Mouse (Mus musculus): Measurements from ENCODE around the gene Tlr9.

The Tlr9 gene

DNA sequence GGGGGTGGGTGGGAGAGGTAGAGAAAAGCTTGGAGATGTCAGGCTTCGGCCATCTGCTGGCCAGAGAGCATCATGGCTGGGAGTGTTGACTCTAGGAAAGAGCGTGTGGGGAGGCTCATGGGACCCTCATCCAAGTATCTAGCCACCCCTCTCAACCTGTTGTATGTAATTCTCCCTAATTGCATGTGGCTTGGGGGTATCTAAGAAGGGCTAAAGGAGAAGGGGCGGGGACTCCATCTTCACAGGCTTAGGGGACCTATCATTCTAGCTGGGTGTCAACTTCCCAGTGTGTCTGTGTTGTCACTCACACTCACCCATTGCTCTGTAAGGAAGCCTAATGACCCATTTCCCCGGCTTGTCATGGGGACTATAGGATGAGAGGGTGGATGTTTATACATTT, 9.4 kb downstream of the Tlr9 start:
- DNase-seq (ENCODE audit: low spot score in 2 of 2): no peak

DNA sequence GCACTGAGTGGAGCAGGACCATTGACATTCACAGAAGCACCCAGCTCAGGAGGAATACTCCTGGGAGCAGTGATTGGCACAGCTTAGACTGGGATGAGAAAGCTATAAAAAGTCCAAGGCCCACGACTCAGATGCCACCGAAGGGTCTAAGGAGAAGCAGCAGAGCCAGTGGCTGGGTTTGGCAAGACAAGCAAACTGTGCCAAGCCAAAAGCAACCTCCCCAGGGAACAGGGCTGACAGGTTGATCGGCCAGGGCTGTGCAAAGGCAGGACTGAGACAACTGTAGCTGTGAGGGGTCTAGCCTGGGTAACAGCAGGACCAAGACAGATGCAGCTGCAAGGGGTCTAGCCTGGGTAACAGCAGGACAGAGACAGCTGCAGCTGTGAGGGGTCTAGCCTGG, 10.6 kb downstream of the Tlr9 start:
- DNase-seq (ENCODE audit: low spot score in 2 of 2): no peak

DNA sequence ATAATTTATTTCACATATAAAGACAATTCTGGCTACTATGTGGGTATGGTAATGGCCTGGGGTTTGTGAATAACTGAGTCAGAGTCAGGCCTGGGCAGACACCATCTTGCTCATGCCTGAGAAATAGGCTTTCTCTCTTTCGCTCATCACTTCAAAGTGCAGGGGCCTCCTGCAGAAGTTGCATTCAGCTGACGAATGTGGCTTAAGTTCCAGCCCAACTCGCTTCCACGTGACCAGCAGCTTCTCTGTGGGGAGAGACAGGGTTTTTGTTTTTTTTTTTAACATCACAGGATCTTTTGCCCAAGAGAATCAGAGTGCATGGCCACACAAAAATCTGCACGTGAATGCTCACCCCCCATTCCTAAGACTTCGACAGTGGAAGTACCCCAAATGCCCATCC, 11.6 kb downstream of the Tlr9 start:
- DNase-seq (ENCODE audit: low spot score in 2 of 2): no peak

DNA sequence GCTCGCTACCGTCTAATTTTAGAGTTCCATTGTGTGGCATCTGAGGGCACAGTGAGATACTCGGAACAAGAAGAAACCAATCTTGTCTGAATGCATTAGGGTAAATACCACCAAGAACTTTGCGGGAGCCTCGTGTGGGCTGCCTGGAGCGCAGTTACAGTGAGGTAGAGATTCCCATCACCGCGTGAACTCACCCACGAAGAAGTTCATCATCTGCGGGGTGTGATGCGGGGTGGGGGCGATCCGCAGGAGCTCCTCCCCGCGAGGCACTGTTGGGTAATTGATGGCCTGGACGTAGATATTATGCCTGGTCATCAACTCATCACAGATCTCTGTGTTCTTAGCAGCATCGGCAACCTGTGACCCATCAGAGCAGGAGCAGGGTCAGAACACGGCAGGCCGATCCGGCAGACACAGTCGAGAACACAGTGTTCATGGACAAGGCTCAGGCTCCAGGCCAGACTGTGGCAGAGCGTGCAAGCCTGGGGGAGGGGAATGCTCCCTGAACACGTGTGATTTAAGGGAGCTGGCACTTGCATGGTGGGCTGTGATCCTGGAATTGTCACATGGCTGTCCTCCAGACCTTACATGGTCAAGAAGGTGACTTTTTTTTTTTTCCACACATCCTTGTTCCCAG, 12.9 kb downstream of the Tlr9 start:
- DNase-seq (ENCODE audit: low spot score in 2 of 2): no peak

DNA sequence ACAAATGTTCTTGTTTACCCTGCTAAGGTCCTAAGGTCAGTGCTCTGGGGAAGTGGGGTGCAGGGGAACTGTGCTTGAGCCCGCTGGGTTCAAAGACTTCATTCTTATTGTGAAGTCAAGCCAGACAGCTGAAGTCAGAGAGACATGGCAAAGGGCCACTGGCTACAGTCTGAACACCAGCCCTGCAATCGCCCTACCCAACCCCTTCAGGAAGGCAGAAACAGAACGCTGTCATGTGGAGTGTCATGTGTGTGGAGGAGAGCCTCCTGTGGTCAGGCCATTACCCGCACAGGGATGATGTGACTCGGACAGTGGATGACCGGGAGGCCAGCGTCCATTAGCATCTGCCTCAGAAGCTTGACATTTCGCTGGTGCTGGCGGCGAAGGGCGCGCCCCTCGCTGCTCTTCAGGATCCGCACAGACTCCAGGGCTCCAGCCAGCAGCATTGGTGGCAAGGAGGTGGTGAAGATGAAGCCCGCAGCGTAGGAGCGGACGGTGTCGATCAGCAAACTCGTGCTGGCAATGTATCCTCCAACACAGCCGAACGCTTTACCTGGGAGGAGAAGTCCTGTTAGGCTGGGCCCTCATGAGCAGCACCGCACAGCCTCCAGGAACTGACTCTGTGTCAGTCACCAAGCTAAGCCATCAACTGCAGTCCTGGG, 13.9 kb downstream of the Tlr9 start:
- no peak for DNase-seq (ENCODE audit: low spot score in 2 of 2)

DNA sequence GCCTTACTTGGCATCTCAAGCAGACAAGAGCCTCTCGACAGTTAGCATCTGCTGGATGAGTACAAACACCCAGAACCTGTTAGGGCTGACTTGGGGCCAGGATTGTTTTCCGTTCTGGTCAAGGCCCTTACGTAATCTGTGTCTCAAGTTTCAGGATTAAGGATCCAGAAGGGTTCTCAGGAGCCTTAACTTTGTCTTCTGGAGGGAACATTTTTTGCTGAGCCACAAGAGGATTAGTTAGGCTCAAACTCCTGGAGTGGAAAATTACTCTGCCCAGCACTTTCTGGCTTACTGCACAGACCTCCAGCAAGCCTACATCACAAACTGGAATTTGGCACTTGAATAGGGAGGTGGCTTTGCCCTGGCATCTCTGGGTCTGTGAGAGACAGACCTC, 14.4 kb downstream of the Tlr9 start:
- DNase-seq (ENCODE audit: low spot score in 2 of 2): no peak

DNA sequence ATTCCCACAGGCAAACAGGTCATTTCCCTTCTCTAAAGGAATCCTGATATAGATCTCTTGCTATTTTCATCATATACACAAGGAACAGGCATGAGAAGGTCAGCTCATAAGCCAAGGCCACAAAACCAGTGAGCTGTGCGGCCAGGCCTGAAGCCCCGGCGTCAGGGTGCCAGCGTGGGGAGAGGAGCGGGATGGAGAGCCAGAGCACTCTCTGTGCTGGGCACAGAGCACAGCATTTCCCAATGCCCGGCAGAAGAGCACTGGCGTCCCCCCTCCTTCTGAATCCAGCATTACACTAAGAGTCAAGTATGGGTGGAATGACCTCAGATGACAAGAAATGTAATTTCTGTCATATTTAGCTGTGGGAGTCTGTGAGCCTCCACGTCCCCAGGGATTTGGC, 15.0 kb downstream of the Tlr9 start:
- DNase-seq (ENCODE audit: low spot score in 2 of 2): no peak

DNA sequence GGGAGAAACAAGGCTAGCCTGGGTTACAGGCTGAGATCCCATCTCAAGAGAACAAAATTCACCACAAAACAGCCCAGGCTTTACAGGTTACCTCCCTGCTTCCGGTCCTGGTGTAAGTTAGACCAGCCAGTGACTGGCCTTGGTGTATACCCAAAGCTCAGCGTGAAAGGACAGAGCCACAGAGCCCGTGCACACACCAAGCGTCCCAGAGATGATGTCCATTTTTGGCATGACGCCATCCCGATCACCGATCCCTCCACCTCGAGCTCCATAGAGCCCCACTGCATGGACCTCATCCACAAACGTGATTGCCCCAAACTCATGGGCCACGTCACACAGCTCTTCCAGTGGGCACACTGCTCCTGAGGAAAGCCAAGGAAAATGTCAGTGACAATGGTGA, 15.5 kb downstream of the Tlr9 start:
- DNase-seq (ENCODE audit: low spot score in 2 of 2): no peak

DNA sequence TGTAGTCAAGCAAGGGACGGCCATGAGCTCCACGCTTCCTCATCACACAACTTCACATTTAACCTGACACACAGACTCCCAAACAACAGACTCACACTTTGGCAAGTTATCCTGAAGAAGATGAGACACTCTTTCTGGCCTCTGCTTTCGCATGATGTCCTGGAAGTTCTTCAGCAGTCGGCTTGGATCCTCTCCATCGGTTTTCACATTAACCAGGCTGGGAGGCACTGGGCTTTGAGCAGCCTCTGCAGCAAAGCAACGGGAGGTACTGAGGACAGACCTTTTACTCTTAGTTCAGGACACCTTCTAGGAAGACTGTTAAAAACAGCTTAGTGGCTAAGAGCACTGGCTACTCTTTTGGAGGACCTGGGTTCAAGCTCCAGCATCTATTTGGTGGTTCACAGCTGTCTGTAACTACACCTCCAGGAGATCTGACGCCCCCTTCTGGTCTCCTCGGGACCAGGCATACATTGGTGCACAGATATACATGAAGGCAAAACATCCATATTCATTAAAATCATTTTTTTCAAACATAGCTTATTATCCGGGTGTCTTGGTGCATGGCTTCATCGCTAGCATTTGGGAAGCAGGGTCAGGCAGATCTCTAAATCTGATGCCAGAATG, 19.3 kb downstream of the Tlr9 start:
- DNase-seq (ENCODE audit: low spot score in 2 of 2): no peak

DNA sequence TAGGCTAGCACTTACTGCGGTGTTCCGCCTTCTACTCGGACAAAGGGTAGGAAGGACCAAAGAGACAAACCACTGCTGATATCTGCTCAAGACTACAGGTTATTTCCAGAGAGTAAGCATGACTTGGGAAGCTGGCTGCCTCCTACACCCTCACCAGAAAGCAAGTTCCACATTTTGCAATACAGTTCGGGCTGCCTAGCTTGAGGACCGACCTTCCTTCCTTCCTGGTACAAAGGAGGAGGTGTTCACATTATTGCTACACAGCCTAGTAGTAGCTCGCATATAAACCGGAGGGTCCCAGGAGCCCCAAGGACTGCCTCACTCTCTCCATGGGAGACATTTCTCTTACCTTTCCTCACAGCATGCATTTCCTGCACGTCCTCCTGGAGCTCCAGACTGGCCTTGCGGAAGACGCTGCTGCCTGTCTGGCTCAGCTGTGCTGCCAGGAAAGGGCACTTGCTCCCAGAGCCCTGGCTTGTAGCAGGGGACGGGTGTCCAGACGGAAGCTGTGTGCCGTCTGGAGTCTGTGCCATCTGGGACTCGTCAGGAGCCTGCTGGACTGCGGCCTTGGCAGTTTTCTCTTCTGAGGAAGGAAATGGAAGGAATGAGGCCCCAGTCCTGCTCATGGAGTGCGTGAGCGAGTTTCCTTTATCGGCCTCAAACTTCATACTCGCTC, 20.6 kb downstream of the Tlr9 start:
- DNase-seq (ENCODE audit: low spot score in 2 of 2): no peak

DNA sequence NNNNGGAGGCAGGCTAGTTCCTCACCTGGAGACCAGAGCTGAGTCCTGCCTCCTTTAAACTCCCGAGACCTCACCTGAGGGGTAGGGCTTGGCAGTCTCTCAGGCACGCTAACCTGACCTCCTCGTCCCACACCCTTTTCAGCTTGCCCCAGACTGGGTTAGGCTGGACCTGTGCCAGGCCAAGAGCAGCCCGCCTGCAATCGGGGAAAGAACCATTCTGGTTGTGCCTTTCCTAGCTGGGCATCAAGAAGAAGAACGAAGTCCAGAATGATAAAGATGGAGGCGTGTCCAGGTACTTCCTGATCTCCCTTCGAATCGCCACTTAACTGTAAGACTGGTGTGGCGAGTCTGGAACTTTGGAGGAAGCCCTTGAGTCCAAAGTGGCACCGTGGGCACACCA, 27.2 kb downstream of the Tlr9 start:
- DNase-seq (ENCODE audit: low spot score in 2 of 2): no peak

DNA sequence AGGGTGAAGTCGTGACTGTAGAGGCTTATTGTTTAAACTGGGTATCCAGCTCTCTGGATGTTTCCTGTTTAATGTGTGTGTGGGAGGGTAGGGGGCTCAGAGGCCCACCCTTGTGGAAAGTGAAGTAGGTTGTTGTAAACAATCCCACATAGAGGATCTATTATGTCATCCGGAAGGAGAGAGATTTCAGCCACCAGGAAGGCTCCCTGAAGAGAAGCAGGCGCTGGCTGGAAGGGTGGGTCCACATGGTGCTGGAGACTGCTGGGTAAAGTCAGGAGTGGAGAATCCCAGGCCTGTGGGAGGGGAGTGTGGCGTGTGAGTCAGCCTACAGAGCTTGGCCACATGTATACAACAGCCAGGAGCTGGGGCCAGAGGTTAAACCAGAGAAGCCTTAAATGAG, 27.8 kb downstream of the Tlr9 start:
- DNase-seq (ENCODE audit: low spot score in 2 of 2): no peak

DNA sequence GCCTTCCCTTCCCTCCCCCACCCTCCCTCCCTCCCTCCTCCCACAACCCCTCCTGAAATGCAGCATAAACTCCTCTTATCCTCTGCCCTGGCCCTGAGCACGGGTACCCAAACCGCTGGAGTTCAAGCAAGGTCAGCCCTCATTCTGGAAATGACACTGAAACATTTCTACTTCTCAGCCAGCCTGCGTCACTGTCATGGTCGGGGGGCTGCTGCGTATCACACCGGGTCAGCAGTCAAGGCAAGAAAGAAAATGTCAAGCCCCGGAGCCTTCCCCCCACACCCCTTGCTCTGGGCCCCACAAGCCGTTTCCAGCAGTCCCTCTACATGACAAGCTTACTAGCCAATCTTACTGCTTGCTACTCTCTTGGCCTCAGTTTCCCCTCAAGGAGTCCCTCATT, 28.7 kb downstream of the Tlr9 start:
- DNase-seq (ENCODE audit: low spot score in 2 of 2): no peak

DNA sequence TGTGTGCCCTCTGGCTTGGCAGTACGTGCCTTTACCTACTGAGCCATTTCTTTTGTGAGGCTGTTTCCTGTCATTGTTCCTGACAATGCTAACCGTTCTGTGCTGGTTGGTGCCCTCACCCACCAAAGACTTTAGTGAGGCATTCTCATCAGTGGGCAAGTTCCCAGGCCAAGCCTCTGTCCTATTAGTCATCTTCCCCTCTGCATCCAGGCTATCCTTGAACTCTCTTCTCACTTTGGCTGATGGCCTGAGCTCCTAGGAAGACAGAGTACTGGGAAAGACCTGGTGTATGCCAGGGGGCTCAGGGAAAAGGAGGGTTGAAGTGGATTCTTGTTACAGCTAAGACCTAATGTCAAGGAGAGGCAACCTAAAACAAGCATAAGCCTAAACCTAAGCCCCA, 31.6 kb downstream of the Tlr9 start:
- DNase-seq (ENCODE audit: low spot score in 2 of 2): no peak

DNA sequence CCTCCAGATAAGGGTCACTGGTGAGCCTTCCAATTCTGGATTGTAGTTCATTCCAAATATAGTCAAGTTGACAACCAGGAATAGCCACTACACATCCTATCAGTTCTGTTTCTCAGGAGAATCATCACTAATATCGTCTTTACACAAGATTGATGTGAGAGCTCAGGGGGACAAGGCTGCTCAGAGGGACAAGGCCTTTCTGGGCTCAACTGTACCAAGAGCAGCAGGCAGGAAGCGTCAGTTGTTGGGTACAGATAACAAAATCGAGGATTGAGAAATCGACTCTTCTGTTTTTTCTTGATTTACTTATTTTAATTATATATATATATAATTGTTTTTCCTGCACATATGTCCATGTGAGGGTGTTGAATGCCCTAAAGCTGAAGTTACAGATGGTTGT, 36.0 kb downstream of the Tlr9 start:
- no peak for DNase-seq (ENCODE audit: low spot score in 2 of 2)

DNA sequence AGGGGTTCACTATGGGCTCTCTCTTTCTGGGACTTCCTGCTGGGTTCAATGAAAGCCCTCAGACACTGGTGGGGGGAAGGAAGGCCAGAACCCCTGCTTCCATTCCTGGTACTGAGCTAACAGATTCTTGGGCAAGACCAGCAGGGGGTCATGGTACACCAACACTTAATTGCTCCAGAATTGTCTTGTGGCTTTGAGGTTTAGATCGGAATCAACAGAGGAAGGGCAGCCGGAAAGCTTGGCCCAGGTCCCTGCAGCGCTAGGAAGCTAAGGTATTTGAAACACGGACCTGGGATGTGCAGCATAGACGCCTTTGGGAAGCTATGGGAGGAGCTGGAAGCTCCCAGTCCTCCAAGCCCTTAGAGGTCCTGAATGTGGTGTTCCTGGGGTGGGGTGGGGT, 36.6 kb downstream of the Tlr9 start:
- no peak for DNase-seq (ENCODE audit: low spot score in 2 of 2)

DNA sequence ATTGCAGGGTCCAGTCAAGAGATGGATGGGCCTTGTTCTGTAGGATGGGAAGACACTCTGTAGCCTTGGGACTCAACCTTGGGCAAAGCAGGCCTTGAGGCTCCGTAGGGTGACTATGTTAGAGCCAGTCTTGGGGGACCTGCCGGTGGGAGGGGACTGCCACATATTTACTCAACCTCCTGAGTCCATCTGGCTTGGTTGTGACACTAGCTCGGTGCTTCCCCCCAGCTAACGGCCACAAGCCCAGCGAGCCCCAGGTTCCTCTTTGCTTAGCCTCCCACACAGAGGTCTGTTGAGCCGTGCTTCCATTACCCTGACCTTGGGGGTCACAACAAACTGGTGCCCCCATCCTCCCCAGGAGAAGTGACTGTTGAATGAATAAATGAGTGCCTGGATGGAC, 38.7 kb downstream of the Tlr9 start:
- DNase-seq (ENCODE audit: low spot score in 2 of 2): no peak

DNA sequence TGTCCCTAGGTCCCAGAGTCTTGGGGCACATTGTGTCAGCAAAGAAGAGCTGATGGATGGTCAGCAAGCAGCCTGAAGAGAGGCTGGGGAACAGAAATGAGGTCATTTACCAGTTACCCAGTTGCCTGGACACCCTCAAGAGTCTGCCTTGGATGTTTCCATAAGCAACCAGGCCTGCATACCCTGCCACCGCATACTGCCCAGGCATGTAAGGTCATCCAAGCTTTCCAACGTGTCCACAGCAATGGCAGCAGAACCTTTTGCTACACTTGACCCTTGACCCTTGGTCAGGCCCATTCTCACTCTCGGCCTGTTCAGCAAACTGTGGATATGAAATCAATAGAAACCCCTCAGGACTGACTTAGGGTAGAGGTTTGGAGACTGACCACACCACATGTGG, 39.1 kb downstream of the Tlr9 start:
- no peak for DNase-seq (ENCODE audit: low spot score in 2 of 2)

DNA sequence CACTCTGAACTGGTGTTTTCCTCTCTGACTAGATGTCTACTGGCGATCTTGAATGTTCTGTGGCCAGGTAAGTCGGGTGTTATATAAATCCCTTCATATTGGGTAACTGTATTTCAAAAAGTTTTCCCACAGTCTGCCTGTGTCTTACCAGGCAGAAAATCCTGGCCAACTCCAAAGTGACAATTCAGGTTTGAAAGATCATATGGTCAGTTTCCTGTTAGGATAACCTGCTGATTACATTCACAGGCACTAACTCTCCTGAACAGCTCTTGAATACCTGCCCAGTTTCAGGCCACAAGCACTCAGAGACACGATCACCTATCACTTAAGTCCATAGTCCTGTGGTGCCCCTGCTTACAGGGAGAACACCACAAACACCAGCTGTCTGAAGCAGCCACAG, 39.7 kb downstream of the Tlr9 start:
- no peak for DNase-seq (ENCODE audit: low spot score in 2 of 2)

DNA sequence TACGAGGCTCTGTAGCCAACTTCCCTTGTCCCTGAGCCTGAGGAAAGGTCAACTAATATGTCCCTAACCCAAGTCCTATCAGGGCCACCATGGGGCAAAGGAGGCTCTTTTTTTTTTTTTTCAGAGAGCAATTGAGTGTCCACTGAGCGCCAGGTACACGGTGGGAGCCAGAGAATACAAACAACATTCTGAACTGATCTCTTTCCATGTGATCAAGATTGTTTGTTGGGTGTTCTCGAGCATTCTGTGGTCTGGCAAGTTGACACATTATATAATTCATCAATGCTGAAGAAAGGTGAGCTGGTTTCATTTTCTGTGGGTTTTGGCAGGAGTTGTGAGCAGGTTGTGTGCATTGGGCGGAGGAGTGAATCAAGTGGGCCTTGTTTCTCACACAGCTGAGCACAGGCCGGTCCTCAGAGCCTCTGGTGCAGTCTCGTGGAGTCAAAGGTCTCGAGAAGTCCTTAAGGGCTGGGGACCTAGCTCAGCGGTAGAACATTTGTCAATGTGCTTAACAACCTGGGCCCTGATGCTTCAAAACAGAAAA, 41.1 kb downstream of the Tlr9 start:
- no peak for DNase-seq (ENCODE audit: low spot score in 2 of 2)

DNA sequence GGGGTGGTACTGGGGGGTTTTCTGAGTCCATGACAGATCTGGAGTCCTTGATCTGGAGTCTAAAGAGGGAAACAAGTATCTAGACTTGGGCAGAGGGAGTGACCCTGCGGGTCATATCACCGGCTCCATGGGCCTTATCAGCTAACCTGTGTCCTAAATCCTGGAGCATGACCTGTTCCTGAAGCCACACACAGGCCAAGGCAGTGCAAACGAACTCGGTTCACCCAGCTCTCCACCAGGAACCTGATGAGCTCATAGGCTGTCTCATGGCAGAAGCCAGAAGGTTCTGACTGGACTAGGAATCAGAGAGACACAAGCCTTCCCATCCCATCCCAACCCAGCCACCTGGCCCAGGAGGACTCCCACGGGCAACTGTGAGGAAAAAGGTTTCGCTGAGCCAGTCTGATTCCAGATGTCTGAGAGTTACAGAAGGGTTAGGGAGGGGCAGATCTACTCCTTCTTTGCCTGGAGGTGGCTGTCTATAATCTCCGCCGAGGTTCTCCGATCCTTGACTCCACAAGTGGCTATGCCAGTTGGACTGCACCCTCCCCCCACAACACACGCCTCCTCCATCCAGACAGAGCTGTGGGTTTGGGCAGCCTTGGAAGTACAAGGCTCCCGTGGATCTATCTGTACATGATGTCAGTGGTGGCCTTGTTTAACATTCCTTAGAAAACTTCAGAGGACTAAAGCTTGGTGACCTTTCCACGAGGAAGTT, 43.1 kb downstream of the Tlr9 start:
- no peak for DNase-seq (ENCODE audit: low spot score in 2 of 2)
